Mouse (Mus musculus) lung, adult 2 months (tissue): ENCODE measurements around the gene Topbp1. TPM values are rescaled to one million over a fixed set of nuclear protein-coding genes. Genes with fewer than 3 reads are reported as not detected.
"Not testable (repeated sequence)": the region's sequence is repeated elsewhere in the genome, so short reads cannot be mapped to it uniquely, and the experiment has no call there.

Experiments used
- DNase-seq: peaks from one replicate; pipeline ENCODE4 v3.0.0; 2022
- H3K4me1 ChIP-seq: fragments of 200-500 bp; 2 replicates; pipeline ENCODE4 v1.6.1; 2011; ENCODE audit warnings: low read length; ENCODE audit not compliant: control insufficient read depth, insufficient read depth
- H3K4me3 ChIP-seq: fragments of 200-500 bp; replicated peaks from 2 replicates; pipeline ENCODE3; 2011; ENCODE audit warnings: low read depth, mild to moderate bottlenecking, control low read depth, low read length; ENCODE audit errors: extremely low read depth
- CTCF ChIP-seq: fragments of 200-500 bp; IDR thresholded peaks from 2 replicates; pipeline ENCODE4 v1.5.1; 2011; ENCODE audit warnings: mild to moderate bottlenecking, low read length, control low read depth; ENCODE audit not compliant: insufficient read depth
- POLR2A ChIP-seq: fragments of 200-500 bp; IDR thresholded peaks from 2 replicates; pipeline ENCODE4 v1.6.1; 2011; ENCODE audit warnings: low read depth, mild to moderate bottlenecking, control low read depth, low read length, borderline replicate concordance; ENCODE audit errors: extremely low read depth
- WGBS: fragments of 180-500 bp; shearing (Covaris S2); methylation state at CpG from one replicate; pipeline ENCODE4 v1.1.7; 2018; 5-methylcytosine and 5-hydroxymethylcytosine counted together
- polyA plus RNA-seq: library from polyadenylated mRNA; depleted of rRNA; stranded (reverse); fragments of >200 nt; gene quantifications from 2 replicates; pipeline ENCODE4 v1.2.3, GENCODE M21; 2012

The Topbp1 gene
- polyA plus RNA-seq, 1 experiment: 8.0 TPM

DNA sequence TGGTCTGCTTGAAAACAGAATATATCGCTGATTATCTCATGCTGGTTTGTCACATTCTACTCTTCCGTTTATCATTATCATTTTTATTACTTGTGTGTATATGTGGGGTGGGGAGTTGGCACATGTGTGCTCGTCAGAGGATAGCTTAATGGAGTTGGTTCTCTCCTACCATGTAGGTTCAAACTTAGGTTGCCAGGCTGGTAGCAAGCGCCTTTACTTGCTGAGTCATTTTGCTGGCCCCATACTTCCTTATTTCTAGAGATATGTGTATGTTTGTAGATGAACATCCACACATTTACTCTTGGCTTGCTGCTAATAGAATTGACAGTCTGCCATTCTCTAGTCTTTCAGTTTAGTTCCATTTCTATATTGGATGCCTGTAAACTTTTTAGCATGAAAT lies 42.0 kb downstream of the Topbp1 start:
- no peak for DNase-seq
- H3K4me1 ChIP-seq: no peaks in the 10 kb centered on the region; the same call in 1 of the 2 replicates
- H3K4me3 ChIP-seq: no peak overlapping the region
- TF ChIP-seq CTCF: no peak
- WGBS: 78% methylated on average over 4 of the region's 4 CpGs

DNA sequence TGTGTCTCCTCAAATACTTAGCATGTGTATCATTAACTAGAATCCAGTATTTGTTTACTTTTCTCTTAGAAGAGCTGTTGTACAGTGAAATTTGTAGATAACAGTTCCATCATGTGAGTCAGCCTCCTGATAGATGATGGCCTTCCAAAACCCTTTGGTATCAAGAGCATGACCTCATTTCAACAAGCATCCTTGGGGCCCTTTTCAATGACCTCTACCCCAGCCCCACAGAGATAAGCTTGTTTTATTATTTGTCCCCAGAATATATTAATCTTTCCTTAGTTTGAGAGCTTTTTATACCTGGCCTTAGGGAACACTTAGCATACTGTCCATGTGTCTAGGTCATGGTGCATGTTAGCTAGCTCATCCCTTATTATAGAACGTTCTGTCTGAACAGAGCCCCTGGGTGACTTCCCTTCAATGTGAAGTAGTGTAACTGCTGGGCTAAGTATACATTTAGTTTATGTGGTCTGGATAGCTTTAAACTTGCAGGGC lies 43.0 kb downstream of the Topbp1 start:
- H3K4me1 ChIP-seq: no peaks in the 10 kb centered on the region; the same call in 1 of the 2 replicates
- H3K4me3 ChIP-seq: no peak overlapping the region
- DNase-seq: no peak
- 55% methylated on average over 1 of the region's 1 CpGs for WGBS
- TF ChIP-seq CTCF (no peak), POLR2A (no peak)

DNA sequence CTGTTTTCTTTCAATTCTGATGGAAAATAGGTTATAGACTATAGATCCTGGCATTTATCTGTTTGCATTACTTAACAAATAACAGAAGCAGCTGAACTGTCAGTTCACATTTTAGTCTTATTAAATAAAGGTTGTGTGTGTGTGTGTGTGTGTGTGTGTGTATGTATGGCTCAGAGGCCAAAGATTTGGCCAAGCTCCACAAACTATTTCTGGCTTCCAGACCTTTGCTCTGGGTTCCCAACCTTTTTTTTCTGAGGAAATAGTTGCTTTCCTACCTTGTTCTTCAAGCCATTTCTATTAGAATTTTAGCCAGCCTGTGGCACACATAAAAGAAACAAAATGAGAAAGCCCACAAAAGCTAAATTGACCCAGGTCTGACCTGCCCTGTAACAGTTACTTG lies 43.8 kb downstream of the Topbp1 start:
- no peaks in the 10 kb centered on the region; the same call in 1 of the 2 replicates for H3K4me1 ChIP-seq
- no peak overlapping the region for H3K4me3 ChIP-seq
- no peak for DNase-seq
- no peak for TF ChIP-seq CTCF
- TF ChIP-seq POLR2A: no peak

DNA sequence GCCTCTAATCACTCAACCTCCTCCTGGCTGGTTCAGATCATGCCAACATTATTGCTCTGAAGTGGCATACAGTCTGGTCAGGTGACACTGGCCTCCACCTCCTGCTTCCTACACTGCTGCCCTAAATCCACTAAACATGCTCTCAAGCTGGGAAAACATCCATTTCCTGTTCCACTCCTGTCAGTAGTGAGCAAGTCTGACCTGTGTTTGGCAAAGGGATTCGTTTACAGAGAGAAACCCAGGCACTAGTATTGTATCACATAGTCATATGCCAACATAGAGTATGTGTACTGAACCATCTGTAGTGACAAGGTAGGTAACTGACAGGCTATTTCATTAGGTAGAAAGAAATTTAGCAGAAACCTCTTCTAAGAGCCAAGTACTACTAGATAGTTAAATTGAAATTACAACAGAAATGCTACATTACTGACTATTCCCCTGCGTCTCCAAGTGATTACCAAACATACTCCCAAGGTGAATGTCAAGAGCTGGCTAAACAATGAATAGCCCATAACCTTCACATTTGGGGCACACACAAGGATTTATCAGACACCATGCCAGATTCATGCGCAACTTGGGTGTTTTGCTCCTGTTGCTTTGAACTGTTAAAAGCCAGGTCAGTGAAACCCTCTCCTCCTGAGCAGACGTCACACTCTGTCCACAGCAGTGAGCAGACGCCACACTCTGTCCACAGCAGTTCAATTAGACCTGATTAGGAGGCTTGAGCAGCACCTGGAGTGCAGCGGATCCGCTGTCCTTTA lies 48.7 kb downstream of the Topbp1 start:
- not testable (repeated sequence) for H3K4me3 ChIP-seq, DNase-seq, H3K4me1 ChIP-seq
- 71% methylated on average over 7 of the region's 7 CpGs for WGBS

DNA sequence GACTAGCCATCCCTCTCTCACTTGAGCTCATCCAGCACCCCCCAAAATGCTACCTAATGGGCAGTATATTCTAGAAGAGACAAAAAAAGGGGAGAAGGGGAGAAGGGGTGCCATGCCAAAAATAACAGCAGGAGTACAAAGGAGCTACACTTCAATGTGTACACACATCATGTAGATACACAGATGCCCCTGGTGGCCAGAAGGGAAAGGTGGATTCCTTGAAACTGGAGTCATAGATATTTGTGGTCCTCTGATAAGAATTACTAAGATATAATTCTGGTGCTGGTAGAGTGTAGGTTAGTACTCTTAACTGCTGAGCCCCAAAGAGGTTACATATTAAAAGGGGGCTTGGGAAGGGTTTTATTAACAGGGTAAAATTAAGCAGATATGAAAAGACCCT lies 52.9 kb downstream of the Topbp1 start:
- no peak for TF ChIP-seq POLR2A
- no peak for TF ChIP-seq CTCF
- Histone ChIP-seq H3K4me3 (no peak overlapping the region), H3K4me1 (no peaks in the 10 kb centered on the region)
- DNase-seq: no peak

DNA sequence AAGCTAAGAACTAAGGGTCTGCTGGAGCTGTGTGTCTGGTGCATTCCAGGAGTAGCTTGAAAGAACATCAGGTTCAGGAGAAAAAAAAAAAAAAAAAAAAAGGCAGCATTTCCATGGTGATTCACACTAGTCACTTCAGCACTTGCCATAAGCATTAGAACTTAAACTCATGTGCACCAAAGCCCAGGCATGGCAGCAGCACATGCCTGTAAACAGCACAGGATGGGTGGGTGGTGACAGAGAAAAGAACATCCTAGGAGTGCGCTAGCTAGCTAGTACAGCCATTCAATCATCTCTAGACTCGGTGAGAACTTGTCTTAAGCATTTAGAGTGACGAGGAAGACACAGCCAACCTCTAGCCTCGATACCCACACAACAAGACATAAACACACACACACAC lies 53.5 kb downstream of the Topbp1 start:
- WGBS: 61% methylated on average over 4 of the region's 4 CpGs
- TF ChIP-seq CTCF: no peak
- no peak for TF ChIP-seq POLR2A
- H3K4me3 ChIP-seq: no peak overlapping the region
- H3K4me1 ChIP-seq: no peaks in the 10 kb centered on the region
- no peak for DNase-seq

DNA sequence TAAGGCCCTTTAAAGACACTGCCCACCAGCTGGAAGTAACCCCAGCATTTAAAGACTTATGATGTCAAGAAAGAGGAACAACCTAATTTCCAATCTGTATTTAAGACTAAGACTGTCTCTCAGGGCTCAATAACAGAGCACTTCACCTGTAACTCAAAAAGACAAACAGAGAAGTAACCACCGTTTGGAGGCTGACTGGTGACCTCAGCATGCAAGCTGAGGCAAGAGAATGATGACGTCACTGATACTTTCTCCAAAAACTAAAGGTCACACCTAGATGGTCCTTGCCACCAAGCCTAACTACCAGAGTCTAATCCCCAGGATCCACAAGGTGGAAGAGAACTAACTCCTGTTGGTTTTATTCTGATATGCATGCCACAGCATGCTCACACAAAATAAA lies 55.6 kb downstream of the Topbp1 start:
- Histone ChIP-seq H3K4me3 (no peak overlapping the region), H3K4me1 (no peaks in the 10 kb centered on the region)
- DNase-seq: no peak
- TF ChIP-seq CTCF (no peak), POLR2A (no peak)
- WGBS: 35% methylated on average over 2 of the region's 2 CpGs

DNA sequence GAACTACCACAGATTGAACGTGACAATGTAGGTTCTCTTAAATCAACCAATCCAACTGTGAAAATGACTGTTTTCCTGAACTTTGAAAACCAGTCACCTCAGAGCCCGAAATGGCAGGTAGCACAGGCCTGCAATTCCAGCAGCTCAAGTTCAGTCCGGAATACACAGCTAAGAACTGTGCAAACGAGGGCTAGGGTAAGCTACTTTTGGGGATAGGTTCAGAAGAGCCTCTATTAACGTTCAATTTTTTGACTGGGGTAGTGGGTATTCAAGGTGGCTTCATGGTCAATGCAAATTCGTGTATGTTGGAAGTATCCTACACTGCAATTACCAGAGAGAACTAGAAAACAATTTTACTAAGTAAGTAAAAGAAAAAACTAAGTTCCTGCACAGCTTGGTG lies 58.1 kb downstream of the Topbp1 start:
- 47% methylated on average over 6 of the region's 6 CpGs for WGBS

DNA sequence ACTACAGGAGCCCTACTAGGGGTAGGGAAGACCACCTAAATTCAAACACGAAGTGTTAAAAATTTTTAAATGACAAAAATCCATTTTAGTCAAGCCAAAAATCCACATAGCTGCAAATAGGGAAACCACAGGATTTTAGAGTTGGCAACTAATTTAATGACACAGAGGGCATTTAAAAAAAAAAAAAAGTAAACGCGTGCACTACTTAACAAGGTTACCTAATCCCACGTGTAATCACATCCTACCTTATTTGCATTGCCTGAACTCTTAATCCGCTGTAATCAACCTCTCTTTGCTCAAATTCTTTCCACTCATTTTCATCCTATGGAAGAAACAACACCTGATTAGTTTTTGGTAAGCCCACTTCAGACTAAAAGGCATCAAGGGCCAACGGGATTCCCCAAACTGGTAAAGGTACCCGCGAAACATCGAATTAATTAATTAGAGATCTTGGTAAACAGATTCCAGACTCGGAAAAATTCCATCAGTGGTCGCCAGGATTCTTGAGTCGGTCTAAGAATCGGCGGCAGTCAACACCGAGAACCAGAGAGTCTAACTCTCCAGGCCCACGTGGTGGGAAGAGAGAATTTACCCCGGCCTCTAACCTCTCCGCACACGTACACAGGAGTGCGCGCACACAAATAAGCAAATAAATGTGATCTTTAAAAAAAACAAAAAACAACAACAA lies 58.9 kb downstream of the Topbp1 start:
- Histone ChIP-seq H3K4me3 (peak overlapping the region; percentile 79), H3K4me1 (0 out of 2 replicates have a peak, but pooled peaks cover 3% of the 10 kb centered on the region)
- peak; percentile 25 for DNase-seq
- 4% methylated on average over 21 of the region's 21 CpGs for WGBS
- no peak for TF ChIP-seq CTCF

More for the DNA sequence above, 58.1 kb downstream of the Topbp1 start:
- TF ChIP-seq CTCF: no peak
- no peak for TF ChIP-seq POLR2A
- Histone ChIP-seq H3K4me3 (no peak overlapping the region), H3K4me1 (0 out of 2 replicates have a peak, but pooled peaks cover 3% of the 10 kb centered on the region)
- DNase-seq: no peak
